Mouse (Mus musculus) heart, embryonic 16.5 days (tissue): ENCODE measurements around the gene Nop16. TPM values are rescaled to one million over a fixed set of nuclear protein-coding genes. Genes with fewer than 3 reads are reported as not detected.

Experiments used
- ATAC-seq: fragments of 200-750 bp; cut with Nextera tagmentation; replicated peaks from 2 replicates; pipeline ENCODE4 v1.8.0; 2017; ENCODE audit warnings: moderate number of reproducible peaks; ENCODE audit not compliant: insufficient read depth, low FRiP score; ENCODE audit errors: extremely low read depth
- H3K27ac ChIP-seq: fragments of 300-500 bp; sonication (generic); 2 replicates; pipeline ENCODE4 v1.5.1; 2014; ENCODE audit warnings: mild to moderate bottlenecking, low read length, control low read depth, moderate library complexity
- H3K27me3 ChIP-seq: fragments of 300-500 bp; sonication (generic); 2 replicates; pipeline ENCODE4 v1.6.1; 2014; ENCODE audit warnings: low read length, mixed read lengths; ENCODE audit not compliant: control insufficient read depth, insufficient read depth
- H3K36me3 ChIP-seq: fragments of 300-500 bp; sonication (generic); 2 replicates; pipeline ENCODE4 v1.6.1; 2014; ENCODE audit not compliant: control insufficient read depth, insufficient read depth
- H3K4me1 ChIP-seq: fragments of 300-500 bp; sonication (generic); 2 replicates; pipeline ENCODE4 v1.6.1; 2014; ENCODE audit warnings: low read length, mixed read lengths; ENCODE audit not compliant: control insufficient read depth, insufficient read depth
- H3K4me2 ChIP-seq: fragments of 300-500 bp; sonication (generic); 2 replicates; pipeline ENCODE4 v1.6.1; 2014; ENCODE audit warnings: low read depth, mild to moderate bottlenecking, control low read depth, low read length
- H3K4me3 ChIP-seq: fragments of 300-500 bp; sonication (generic); 2 replicates; pipeline ENCODE4 v1.5.1; 2014; ENCODE audit warnings: mild to moderate bottlenecking, control low read depth, low read length
- H3K9ac ChIP-seq: fragments of 300-500 bp; sonication (generic); 2 replicates; pipeline ENCODE4 v1.6.1; 2014; ENCODE audit warnings: low read length, control low read depth
- H3K9me3 ChIP-seq: fragments of 300-500 bp; sonication (generic); replicated peaks from 2 replicates; pipeline ENCODE4 v1.6.1; 2016; ENCODE audit warnings: low read length; ENCODE audit not compliant: control insufficient read depth
- whole genome bisulfite sequencing: fragments of 180-500 bp; shearing (Covaris S2); extraction: QIAGEN DNeasy Blood & Tissue Kit; methylation state at CpG from one replicate; pipeline ENCODE4 v1.1.7; 2014; 5-methylcytosine and 5-hydroxymethylcytosine counted together
- microRNA-seq: library from miRNA; unstranded; fragments of <30 nt; microRNA quantifications from one replicate; pipeline ENCODE4, GENCODE M21; 2017
- polyA plus RNA-seq: library from polyadenylated mRNA; unstranded; fragments of >200 nt; fragmentation: Nextera tagmentation; extraction: Ambion mirVana; gene quantifications from 2 replicates; pipeline ENCODE4 v1.2.1, GENCODE M21; 2015

The Nop16 gene
- polyA plus RNA-seq, 1 experiment from 2014 or later = 56.7 TPM

DNA sequence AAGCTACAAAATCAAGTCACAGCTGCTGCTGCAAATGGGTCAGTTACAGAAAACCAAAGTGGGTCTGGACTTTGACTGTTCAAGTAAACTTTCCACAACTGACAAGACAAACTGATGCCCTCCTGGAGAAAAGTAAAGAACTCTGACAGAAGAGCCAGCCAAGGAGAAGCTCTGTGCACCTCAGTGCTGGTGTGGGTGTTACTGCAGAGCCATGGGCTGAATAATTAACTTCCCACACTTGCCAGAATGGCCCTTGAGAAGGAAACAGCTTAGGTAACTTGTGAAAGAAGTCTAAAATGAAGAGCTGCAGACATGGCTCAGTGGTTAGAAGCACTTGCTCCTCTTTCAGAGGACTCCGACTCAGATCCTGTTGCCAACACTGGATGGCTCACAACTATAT is 32.2 kb downstream of the Nop16 start:
- no peak for ATAC-seq
- peaks cover 65% of the 10 kb centered on the region for H3K36me3 ChIP-seq

DNA sequence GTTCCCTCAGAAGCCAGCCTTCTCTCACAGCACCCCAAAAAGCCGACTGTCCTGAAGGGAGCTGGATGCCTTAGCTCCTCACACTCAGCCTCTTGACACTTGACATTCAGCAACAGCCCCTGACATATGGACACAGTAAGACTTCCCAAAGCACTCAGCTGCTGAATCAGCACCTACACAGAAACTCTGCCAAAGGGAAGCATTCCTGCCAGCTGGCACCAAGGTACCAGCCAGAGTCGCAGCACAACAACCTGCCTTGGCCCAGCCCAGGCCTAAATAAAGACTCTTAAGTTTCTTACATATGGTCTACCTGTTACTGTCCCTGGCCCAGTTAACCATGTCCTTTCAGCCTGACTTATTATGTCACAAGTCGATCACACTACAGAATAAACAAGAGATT is 33.1 kb downstream of the Nop16 start:
- no peak overlapping the region for H3K9ac ChIP-seq
- no peaks in the 10 kb centered on the region for H3K9me3 ChIP-seq
- ATAC-seq = no peak
- no peak overlapping the region for H3K4me2 ChIP-seq
- H3K36me3 ChIP-seq = peaks cover 66% of the 10 kb centered on the region
- H3K4me3 ChIP-seq = no peak overlapping the region
- H3K4me1 ChIP-seq = no peaks in the 10 kb centered on the region
- H3K27me3 ChIP-seq = no peaks in the 10 kb centered on the region
- WGBS = 85% methylated on average over 3 of the region's 3 CpGs
- H3K27ac ChIP-seq = no peak overlapping the region

More for the DNA sequence above, 32.2 kb downstream of the Nop16 start:
- 90% methylated on average over 1 of the region's 1 CpGs for WGBS
- H3K4me3 ChIP-seq = no peak overlapping the region
- no peaks in the 10 kb centered on the region for H3K27me3 ChIP-seq
- no peak overlapping the region for H3K9ac ChIP-seq
- H3K4me1 ChIP-seq = no peaks in the 10 kb centered on the region
- H3K4me2 ChIP-seq = no peak overlapping the region
- H3K27ac ChIP-seq = no peak overlapping the region
- no peaks in the 10 kb centered on the region for H3K9me3 ChIP-seq

DNA sequence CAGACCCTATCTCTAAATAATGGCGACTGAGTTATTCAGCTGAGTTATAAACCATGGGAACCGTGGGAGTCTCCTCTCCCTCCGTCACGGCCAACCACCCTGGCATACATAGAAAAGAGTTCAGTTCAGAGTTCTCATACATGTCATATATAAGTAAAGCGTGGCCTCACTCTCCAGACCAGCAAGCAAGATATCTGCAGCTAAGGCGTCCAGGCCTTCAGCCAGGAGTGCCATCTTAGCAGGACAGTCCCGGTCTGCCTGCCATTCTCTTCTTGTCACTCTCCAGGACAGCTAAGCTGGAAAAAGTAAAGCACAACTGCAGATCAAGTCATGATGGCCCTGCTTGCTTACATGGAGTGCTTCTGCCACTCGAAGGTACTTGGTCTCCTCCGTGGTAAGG is 33.7 kb downstream of the Nop16 start:
- H3K9ac ChIP-seq = no peak overlapping the region
- WGBS = 93% methylated on average over 9 of the region's 9 CpGs
- no peaks in the 10 kb centered on the region for H3K4me1 ChIP-seq
- H3K4me2 ChIP-seq = no peak overlapping the region
- no peak for ATAC-seq
- no peak overlapping the region for H3K27ac ChIP-seq
- H3K36me3 ChIP-seq = peaks cover 69% of the 10 kb centered on the region
- H3K27me3 ChIP-seq = no peaks in the 10 kb centered on the region
- no peaks in the 10 kb centered on the region for H3K9me3 ChIP-seq
- no peak overlapping the region for H3K4me3 ChIP-seq

- H3K9me3 ChIP-seq = no peaks in the 10 kb centered on the region; the same call in 1 of the 2 replicates
- no peak for ATAC-seq
- H3K36me3 ChIP-seq = peaks cover 34% of the 10 kb centered on the region
- no peak overlapping the region for H3K4me2 ChIP-seq
- H3K4me3 ChIP-seq = no peak overlapping the region
- no peak overlapping the region for H3K9ac ChIP-seq
- 79% methylated on average over 7 of the region's 7 CpGs for WGBS
- H3K27me3 ChIP-seq = no peaks in the 10 kb centered on the region
- no peak overlapping the region for H3K27ac ChIP-seq
- no peaks in the 10 kb centered on the region for H3K4me1 ChIP-seq
Observed at GRCm38 (mm10) chr13:54548036-54548435, 41.9 kb downstream of the Nop16 start.

Small RNA genes within 50 kb of the gene (microRNA-seq; reads per million reads assigned to microRNA genes)
- not detected for gene Gm24195

Other genes starting within 250 kb of the Nop16 start
- gene Cplx2, start 218.7 kb downstream of the Nop16 start, polyA plus RNA-seq = 2.8 TPM in 2 replicates
- 71.0 and 85.4 TPM in 2 replicates for gene Thoc3, start 121.2 kb downstream of the Nop16 start, polyA plus RNA-seq
- gene Simc1, start 86.3 kb downstream of the Nop16 start, polyA plus RNA-seq = 4.4 and 5.1 TPM in 2 replicates
- gene 4833439L19Rik, start 24.7 kb downstream of the Nop16 start, polyA plus RNA-seq = 136 and 137 TPM in 2 replicates
- gene Arl10, start 15.1 kb downstream of the Nop16 start, polyA plus RNA-seq = 15.9 and 19.4 TPM in 2 replicates
- gene Higd2a, start 117 bp upstream of the Nop16 start, polyA plus RNA-seq = 272 and 295 TPM in 2 replicates
- gene Cltb, start 21.3 kb upstream of the Nop16 start, polyA plus RNA-seq = 54.8 and 58.9 TPM in 2 replicates
- 39.8 and 42.7 TPM in 2 replicates for gene Faf2, start 31.7 kb upstream of the Nop16 start, polyA plus RNA-seq
- gene Rnf44, start 103.8 kb upstream of the Nop16 start, polyA plus RNA-seq = 42.7 and 46.5 TPM in 2 replicates
- gene Cdhr2, start 111.4 kb upstream of the Nop16 start, polyA plus RNA-seq = 0.04 and 0.89 TPM in 2 replicates
- gene Gprin1, start 159.8 kb upstream of the Nop16 start, polyA plus RNA-seq = 0.04 TPM in 1 of 2 replicates, not detected in the other
- gene Sncb, start 176.5 kb upstream of the Nop16 start, polyA plus RNA-seq = not detected in 2 replicates
- gene Eif4e1b, start 193.9 kb upstream of the Nop16 start, polyA plus RNA-seq = not detected in 2 replicates
- 5.2 and 5.7 TPM in 2 replicates for gene Tspan17, start 199.3 kb upstream of the Nop16 start, polyA plus RNA-seq